Mouse (Mus musculus): ENCODE data around the gene Mterf1a. TPM values are rescaled to one million over a fixed set of nuclear protein-coding genes. Genes with fewer than 3 reads are reported as not detected.
"Not testable (repeated sequence)": the region's sequence is repeated elsewhere in the genome, so short reads cannot be mapped to it uniquely, and the experiment has no call there.

The Mterf1a gene
- 10 to 100 TPM; 23.3 to 36.2 (median 33.8) TPM for polyA plus RNA-seq (2017; shearing (Covaris generic))

DNA sequence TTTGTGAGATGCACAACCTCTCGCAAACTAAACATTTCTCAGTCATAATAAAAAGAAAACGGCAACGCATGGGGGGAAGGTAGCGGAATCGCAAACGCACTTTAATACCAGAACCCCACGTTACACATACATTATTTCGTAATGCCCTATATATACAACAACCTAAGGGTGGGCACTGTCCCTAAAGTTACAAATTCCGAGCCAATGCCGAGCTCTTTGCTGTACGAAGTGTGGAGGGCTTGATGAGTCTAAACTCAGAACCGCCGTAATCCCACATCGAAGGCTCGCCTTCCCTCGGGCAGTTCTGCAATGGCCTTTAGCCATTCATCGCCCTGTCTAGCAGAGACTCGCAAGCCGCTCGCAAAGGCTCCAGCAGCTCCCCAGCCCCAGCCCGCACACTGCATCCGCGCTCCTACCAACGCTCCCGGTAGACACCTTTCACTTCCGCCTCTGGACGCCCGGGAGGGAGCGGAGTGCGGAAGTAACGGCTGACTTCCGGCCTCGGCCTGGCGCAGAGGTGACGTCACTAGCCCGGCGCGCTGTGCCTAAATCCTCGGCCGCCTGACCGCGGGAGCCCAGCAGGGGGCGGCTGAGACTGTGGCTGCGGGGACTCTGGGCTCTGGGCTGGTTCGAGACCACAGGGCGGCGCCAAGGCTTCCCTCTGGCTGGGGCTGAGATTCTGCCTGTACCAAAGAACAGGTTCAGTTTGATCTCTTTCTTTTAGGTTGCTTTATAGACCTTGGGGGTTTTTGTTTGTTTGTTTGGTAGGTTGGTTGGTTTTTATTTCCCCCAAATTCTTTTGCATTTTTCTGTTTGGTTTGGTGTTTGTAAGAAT, at the start of gene Mterf1a:
Gene Mterf1a (minus strand): TSS at position 475 of the 835 bp plus-strand sequence.
- ATAC-seq = peak; percentile 99

DNA sequence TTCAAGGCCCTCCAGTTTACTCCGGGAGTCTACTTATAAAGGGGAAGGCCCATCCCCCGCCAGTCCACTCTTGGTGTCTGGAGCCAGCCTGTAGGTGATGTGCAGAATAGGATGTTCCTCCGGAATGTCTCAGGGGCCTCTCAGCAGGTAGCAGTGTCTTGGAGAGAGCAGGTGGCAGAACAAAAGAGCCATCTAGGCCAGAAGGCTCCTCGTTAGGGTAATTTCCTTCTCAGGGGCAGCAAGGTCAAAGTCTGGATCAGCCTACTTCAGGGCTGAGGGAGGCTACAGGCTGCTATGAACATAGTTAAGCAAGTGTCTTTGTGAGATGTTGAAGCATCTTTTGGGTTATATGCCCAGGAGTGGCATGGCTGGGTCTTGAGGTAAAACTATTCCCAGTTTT, 49.4 kb upstream of the Mterf1a start:
- not testable (repeated sequence) for ATAC-seq

- no peak for ATAC-seq
These were observed 47.5 kb upstream of the Mterf1a start for GRCm38 (mm10) chr5:3941240-3941639.

DNA sequence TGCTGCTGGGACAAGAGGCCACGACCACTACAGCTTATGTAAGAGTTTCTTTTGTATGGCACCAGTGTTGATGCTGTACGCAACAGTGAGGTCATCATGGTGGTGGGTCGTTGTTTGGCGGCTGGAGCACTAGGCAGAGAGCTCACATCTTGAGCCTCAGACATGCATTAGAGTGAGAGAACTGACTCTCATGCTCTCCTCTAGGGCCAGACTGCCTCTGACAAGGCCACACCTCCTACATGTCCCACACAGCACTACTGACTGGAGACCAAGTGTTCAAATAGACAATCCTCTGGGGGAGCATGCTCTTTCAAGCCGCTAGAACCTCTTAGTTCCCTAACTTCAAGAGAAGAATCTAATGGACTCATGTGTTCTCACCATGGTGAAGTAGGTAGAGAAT, 45.6 kb upstream of the Mterf1a start:
- ATAC-seq = no peak

- no peak for ATAC-seq
These were observed 45.2 kb upstream of the Mterf1a start for GRCm38 (mm10) chr5:3938905-3939304.

DNA sequence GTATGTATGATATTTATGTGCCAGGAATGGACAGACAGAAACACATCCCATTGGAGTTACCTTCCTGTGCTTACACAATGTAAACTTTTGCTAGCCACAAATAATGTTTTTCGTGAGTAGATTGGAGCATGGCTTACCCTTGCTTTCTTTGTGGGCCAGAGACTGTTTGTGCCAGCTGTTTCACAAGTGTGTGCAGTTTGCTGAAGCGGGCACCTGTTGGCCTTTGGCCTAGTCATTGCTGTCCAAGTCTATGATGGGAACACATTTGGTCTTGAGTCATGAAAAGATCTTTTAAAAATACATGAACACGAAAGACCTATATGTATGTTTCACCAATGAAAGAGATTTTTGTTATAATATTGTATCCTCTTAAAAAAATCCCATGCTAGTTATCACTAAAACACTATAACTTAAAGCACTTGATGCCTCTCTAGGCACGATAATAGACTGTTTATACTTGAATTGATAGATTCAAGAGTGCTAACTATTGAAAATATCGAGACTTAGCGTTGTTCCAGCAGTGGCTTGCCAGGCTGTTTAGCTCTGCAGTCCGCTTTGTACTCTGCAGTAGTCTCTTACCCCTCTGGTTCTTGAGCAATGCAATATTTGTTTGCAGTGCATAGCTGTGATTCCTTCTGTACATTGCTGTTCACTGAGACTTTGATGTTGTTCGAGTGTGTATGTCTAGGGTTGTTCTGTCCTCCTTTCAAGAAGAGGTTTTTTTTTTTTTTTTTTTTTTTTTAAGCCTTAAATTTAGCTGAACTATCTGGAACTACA, 42.2 kb upstream of the Mterf1a start:
- ATAC-seq = no peak

DNA sequence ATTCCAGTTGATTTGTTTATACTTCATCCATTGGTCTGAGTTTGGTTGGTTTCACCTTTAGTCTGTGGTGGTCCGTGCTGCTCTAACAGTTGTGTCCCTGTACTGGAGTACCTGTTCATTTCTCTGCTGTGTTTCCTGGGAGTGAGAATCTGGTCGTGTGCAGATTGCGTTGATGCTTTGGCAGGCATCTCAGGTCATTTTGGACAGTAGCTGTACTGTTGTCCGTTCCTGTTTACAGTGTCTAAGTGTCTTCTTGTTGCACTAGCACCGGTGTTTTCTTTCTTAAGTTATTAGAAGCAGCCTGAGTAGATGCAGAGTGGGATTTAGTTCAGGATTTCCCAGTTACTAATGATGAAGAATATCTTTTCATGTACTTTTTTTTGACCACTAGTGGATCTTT, 41.5 kb upstream of the Mterf1a start:
- ATAC-seq = no peak

- ATAC-seq = no peak
These were observed 39.8 kb upstream of the Mterf1a start for GRCm38 (mm10) chr5:3933551-3933950.

GRCm38 (mm10) chr5:3931636-3932035, 37.9 kb upstream of the Mterf1a start:
- ATAC-seq = no peak

- ATAC-seq = no peak
These were observed 37.0 kb upstream of the Mterf1a start for GRCm38 (mm10) chr5:3930760-3931159.

DNA sequence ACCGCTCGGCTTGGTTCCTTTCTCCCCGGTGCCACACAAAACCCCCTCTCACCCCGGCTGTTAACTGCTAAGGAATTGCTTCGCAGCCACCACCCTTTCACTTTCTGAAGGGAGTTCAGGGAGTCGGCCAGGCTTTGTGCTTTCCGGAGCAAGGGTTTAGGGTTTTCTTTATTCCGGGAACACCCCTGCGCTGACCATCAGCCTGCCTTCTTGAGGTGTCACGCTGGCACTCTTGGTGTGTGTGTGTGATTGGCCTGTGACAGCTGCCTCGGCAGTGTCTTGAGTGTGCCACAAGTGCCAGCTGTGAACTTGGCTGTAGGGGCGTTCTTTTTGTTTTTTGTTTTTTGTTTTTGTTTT, 34.9 kb upstream of the Mterf1a start:
- peak; percentile 30 for ATAC-seq

- ATAC-seq = peak; percentile 53
These were observed 34.3 kb upstream of the Mterf1a start, which contains the start of gene Akap9 for GRCm38 (mm10) chr5:3927801-3928689. Gene Akap9, plus strand, starts transcription at chr5:3928054.

DNA sequence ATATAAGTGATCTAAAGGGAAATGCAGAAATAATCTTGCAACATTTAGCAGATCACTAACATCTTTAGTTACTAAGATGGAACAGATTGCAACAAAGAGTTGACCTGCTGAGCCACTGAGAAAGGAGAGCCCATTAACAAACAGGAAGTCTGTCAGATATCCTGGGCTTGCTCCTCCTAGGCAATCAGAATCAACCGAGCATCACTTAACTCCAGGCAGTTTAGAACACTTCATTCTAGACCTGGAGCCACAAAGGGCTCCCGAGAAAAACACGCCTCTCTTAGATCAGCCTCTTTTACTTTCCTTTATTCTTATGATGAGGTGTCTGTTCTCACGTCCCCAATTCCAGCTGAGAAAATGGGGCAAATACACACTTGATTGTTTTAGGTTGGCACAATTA, 32.9 kb upstream of the Mterf1a start:
- ATAC-seq = no peak

DNA sequence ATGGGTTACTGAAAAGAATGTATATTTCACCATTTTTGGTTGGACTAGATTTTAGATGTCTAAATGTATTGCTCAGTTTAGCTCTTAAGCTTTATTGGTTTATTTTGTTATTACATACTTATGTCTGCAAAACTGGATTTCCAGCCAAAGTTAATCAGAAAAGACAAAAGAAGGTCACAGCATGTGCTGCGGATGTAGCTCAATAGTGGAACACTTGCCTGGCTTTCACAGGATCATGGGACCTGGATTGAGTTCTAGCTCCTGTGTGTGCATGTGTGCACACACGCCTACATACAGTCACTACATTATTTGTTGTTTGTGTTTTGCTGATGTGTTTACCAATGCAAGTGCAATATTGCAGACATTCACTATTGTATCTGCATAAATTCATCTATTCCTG, 28.6 kb upstream of the Mterf1a start:
- ATAC-seq = no peak

- no peak for ATAC-seq
These were observed 11.7 kb upstream of the Mterf1a start for GRCm38 (mm10) chr5:3905471-3905870.

DNA sequence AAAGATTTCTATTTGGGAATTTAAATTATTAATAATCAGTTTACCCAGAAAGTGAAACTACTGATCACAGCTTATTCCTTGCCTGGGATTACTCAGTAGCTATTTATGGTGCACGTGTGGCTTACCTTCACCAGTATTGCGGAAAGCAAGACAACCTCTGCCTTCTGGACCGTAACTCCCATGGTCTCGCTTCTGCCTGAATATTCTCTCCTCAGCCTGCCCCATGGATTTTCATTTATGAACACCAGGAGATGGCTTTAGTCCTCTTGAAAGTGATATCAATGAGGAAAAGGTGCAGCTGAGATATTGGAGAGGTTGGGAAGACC, 524 bp upstream of the Mterf1a start:
- not testable (repeated sequence) for ATAC-seq

DNA sequence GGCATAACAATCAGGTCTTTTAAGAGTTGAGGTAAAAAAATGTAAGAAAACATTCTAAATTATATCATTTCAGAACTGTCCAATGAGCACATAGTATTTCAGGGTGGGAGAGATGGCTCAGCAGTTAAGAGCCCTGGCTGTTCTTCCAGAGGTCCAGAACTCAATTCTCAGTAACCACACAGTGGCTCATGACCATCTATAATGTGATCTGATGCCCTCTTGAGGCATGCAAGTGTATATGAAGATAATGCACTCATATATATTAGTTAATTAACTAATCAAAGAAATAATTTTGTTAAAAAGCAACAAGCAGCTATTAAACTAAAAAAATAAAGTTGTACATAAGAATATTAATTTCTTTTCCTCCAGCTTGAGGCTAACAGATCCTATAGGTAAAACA, 4.5 kb downstream of the Mterf1a start:
- no peak for ATAC-seq

DNA sequence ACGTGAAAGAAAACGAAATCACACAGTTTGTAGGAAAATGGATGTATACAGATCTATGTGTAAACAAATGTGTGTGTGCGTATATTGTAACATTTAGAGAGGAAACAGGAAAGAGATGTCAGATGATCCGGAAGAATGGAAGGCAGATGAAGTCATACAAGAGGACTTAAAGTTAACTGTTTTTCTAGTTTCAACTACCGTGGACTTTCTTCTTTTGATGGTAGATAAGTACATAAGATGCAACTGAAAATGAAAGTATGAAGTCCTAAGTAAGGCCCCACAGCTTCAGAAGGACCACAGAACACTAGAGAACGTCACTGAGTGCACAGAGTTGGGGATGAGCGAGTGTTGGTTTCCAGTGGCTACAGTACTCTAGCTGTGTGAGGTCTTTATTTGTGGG, 6.9 kb downstream of the Mterf1a start:
- peak; percentile 88 for ATAC-seq

DNA sequence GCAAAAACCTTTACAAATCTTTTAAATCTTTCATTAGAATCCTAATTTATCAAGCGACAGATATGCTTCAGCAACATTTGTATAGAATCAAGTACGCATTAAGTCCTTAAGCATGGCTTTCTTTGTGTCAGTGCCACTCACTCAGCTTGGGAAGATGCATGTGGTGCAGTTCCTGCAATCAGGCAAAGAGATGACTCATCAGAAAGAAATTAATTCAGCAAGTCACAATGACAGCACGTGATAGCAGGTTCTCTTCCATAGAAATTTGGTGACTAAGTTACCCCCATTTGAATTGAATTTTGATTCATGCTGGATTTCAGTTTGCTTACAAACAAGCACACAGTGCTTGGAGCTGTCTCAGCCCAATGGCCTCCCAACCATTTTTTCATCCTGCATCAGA, 20.2 kb downstream of the Mterf1a start:
- no peak for ATAC-seq

GRCm38 (mm10) chr5:3872348-3872747, 21.4 kb downstream of the Mterf1a start:
- no peak for ATAC-seq

DNA sequence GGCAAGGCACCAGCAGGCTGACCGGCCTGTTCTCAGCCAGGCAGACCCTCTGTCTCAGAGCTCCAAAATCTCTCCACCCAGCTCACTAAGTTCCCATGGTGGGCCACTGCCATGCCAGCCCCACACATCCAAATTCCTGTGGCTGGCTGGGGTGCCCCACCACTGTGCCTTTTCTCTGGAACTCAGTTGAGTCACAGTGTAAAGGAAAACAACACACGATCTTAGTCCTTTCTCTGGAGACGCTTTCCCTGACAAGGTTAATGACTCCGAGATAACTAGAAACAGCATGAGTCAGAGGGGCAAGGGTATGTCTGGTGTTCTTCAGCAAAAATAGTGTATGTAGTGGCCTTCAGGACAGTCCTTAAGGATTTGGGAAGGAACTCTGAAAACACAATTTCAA, 23.6 kb downstream of the Mterf1a start:
- no peak for ATAC-seq

DNA sequence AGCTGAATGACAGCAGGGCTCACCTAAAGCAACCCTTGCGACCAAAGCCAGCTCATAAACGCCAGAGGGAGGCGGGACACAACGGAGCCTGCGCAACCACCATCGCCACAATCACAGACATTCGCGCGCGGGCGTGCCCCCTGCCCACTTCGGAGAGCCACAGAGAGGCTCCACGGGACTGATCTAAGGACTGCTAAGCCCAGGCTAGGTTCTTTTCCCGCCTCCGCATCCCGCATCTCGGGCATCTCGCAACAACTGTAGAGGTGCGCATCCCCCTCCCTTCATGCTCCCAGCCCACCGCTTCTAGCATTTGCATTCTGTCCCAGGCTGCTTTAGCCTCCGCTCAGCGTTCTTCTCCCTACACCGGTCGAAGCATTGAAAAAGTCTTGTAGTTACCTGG, 48.7 kb downstream of the Mterf1a start, which contains the start of gene Lrrd1:
Gene Lrrd1 (plus strand): TSS at position 148 of the 400 bp plus-strand sequence.
- no peak for ATAC-seq
